Mouse (Mus musculus): ENCODE data around the gene Ttc9c. TPM values are rescaled to one million over a fixed set of nuclear protein-coding genes. Genes with fewer than 3 reads are reported as not detected.

The Ttc9c gene
- polyA plus RNA-seq, 1 experiment from 2014 or later: 57.2 TPM

- peaks cover 32% of the 10 kb centered on the region for H3K4me1 ChIP-seq
- no peaks in the 10 kb centered on the region for H3K27me3 ChIP-seq
- H3K9me3 ChIP-seq: no peaks in the 10 kb centered on the region
- H3K27ac ChIP-seq: peak overlapping the region; percentile 100
- peak overlapping the region; percentile 97 for H3K9ac ChIP-seq
- H3K36me3 ChIP-seq: peaks cover 35% of the 10 kb centered on the region
- WGBS: under 1% methylated on average over 7 of the region's 7 CpGs
- no peak for ATAC-seq (ENCODE audit: borderline replicate concordance, extremely low read depth, low FRiP score, low TSS enrichment)
- H3K4me2 ChIP-seq: peak overlapping the region; percentile 66
- peak overlapping the region; percentile 96 for H3K4me3 ChIP-seq
These were observed 2.0 kb upstream of the Ttc9c start for GRCm38 (mm10) chr19:8821146-8821545.

DNA sequence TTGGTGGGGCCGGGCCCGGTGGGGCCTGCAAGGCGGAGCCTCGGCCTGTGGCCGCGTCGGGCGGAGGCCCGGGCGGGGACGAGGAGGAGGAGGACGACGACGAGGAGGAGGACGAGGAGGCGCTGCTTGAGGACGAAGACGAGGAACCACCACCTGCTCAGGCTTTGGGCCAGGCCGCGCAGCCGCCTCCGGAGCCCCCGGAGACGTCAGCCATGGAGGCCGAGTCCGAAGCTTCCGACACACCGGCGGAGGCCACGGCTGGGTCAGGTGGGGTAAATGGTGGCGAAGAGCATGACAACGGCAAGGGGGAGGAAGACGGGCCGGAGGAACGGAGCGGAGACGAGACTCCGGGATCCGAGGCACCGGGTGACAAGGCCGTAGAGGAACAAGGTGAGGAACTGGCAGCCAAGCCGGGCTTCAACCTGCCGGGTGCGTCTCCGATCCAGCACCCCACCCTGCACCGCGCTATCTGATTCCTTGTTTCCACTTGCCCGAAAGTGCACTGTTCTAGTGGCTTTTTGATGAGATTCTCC lies 1.4 kb upstream of the Ttc9c start:
- Histone ChIP-seq H3K4me3 (peak overlapping the region; percentile 96), H3K9ac (peak overlapping the region; percentile 97), H3K27ac (peak overlapping the region; percentile 100), H3K4me2 (peak overlapping the region; percentile 66), H3K36me3 (peaks cover 34% of the 10 kb centered on the region), H3K27me3 (no peaks in the 10 kb centered on the region), H3K4me1 (peaks cover 37% of the 10 kb centered on the region), H3K9me3 (no peaks in the 10 kb centered on the region)
- no peak; the same call in 1 of the 2 replicates for ATAC-seq (ENCODE audit: borderline replicate concordance, extremely low read depth, low FRiP score, low TSS enrichment)
- under 1% methylated on average over 47 of the region's 48 CpGs for WGBS

DNA sequence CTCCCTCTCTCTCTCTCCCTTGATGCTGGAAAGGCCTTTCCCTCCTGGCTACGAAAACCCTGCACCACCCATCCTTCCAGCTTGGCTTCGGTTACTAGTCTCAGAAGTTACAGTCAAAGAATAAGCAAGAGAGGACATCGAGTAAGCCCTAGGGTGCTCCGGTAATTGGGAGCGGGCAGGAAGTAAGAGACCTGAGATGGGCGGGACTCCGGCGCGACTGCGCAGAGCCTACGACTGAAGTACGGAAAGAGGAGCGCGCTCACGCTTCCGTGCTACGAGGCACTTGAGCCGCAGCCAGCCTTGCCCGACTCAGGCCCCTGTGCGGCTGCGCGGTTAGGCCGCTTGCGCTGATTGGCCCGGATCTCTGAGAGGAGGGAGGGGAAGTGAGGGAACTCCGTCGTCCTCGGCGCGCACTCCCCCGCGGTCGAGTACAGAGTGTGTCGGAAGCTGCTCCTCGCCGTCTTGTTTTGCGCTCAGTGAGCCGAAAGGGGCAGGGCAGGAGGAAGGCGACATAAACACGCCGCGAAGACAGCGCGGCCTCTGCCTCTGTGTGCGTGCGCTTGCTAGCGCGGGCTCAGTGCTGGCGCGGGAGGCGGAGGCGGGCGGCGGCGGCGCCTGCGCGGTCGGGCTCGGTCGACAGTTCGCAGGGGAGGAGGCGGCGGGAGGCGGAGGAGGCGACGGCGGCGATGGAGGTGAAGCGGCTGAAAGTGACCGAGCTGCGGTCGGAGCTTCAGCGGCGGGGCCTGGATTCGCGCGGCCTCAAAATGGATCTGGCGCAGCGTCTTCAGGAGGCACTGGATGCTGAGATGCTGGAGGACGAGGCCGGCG lies 677 bp upstream of the Ttc9c start, which contains the start of gene Hnrnpul2:
Gene Hnrnpul2 (plus strand): TSS at position 415 of the 828 bp plus-strand sequence.
- H3K27ac ChIP-seq: peak within 1 kb of the TSS; percentile 100
- peak; percentile 96 for ATAC-seq (ENCODE audit: borderline replicate concordance, extremely low read depth, low FRiP score, low TSS enrichment)
- no peaks in the 10 kb centered on the region for H3K27me3 ChIP-seq
- H3K9me3 ChIP-seq: no peaks in the 10 kb centered on the region
- H3K4me3 ChIP-seq: peak within 1 kb of the TSS; percentile 96
- peak within 1 kb of the TSS; percentile 97 for H3K9ac ChIP-seq
- H3K36me3 ChIP-seq: peaks cover 32% of the 10 kb centered on the region
- under 1% methylated on average over 80 of the region's 83 CpGs for WGBS
- peaks cover 37% of the 10 kb centered on the region for H3K4me1 ChIP-seq
- H3K4me2 ChIP-seq: peak within 1 kb of the TSS; percentile 66

DNA sequence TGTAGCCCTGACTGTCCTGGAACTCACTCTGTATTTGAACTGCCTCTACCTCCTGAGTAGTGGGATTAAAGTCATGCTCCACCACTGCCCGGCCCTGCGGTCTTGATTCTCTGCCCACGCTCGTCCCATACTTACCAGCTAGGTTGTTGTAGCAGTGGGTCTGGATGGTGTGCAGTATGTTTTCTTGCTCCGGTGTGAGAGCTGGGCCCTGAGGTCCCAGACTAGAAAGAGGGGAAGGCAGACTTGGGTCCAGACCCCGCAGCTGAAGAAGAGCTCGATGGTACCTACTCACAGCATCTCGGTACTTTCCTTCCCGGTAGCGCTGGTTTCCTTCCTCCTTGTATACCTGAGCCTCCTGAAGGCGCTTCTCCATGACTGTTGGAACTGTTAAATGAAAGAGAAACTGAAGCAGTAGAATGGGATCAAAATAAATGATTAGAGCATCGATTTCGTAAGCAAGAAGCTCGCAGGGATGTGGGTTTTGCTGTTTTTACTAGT lies 783 bp downstream of the Ttc9c start:
- H3K27ac ChIP-seq: peak overlapping the region; percentile 100
- 14% methylated on average over 14 of the region's 14 CpGs for WGBS

DNA sequence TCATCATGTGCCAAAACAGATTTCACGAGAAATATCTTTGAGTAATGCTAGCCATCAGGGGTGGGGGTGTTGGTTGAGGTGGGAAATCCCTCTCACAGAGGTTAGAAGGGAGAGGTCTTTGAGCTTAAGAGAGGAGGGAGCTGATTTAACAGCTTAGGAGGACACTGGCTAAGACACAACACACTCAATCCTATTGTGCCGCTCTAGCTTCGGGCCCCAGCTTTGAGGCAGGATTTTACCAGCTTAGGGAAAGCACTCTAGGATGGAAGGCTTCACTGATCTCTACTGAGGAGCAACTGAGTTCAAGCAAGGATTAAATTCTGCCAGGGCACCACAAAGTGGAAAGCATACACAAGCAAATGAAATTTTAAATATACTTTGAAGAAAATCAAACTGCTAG lies 2.1 kb downstream of the Ttc9c start:
- Histone ChIP-seq H3K9ac (no peak overlapping the region), H3K9me3 (no peaks in the 10 kb centered on the region), H3K27ac (no peak overlapping the region), H3K27me3 (no peaks in the 10 kb centered on the region), H3K4me1 (peaks cover 25% of the 10 kb centered on the region), H3K4me3 (peak overlapping the region; percentile 9; the same call in 1 of the 2 replicates), H3K36me3 (peaks cover 37% of the 10 kb centered on the region), H3K4me2 (peak overlapping the region; percentile 66; the same call in 1 of the 2 replicates)
- no peak for ATAC-seq (ENCODE audit: borderline replicate concordance, extremely low read depth, low FRiP score, low TSS enrichment)
- WGBS: 68% methylated on average over 3 of the region's 3 CpGs

More for the DNA sequence above, 783 bp downstream of the Ttc9c start:
- no peaks in the 10 kb centered on the region for H3K9me3 ChIP-seq
- H3K36me3 ChIP-seq: peaks cover 31% of the 10 kb centered on the region
- peak overlapping the region; percentile 96 for H3K4me3 ChIP-seq
- H3K4me1 ChIP-seq: peaks cover 37% of the 10 kb centered on the region
- no peak for ATAC-seq (ENCODE audit: borderline replicate concordance, extremely low read depth, low FRiP score, low TSS enrichment)
- no peaks in the 10 kb centered on the region for H3K27me3 ChIP-seq
- H3K9ac ChIP-seq: peak overlapping the region; percentile 72
- H3K4me2 ChIP-seq: peak overlapping the region; percentile 66

DNA sequence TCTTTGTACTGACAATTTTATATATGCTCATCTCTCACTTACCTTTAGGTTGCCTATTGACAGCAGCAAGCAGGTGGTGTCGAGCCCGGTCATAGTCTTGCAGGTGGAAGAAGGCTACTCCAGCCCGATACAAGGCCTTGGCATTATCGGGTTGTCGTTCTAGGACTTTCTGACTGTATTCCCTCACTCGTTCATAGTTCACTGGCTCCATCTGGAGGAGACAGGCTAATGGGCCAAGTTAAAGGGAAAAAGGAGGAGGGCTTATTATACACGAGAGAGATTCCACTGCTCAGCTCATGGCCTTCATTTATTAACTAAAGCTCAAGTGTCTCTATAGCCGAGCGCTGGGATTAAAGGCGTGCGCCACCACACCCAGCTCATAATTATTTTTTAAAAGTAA lies 3.3 kb downstream of the Ttc9c start:
- WGBS: 69% methylated on average over 11 of the region's 11 CpGs
- no peak for ATAC-seq (ENCODE audit: borderline replicate concordance, extremely low read depth, low FRiP score, low TSS enrichment)
- no peak overlapping the region for H3K27ac ChIP-seq
- H3K27me3 ChIP-seq: no peaks in the 10 kb centered on the region
- no peak overlapping the region for H3K4me3 ChIP-seq
- peaks cover 22% of the 10 kb centered on the region for H3K4me1 ChIP-seq
- H3K9ac ChIP-seq: no peak overlapping the region
- no peaks in the 10 kb centered on the region for H3K9me3 ChIP-seq
- no peak overlapping the region for H3K4me2 ChIP-seq
- peaks cover 46% of the 10 kb centered on the region for H3K36me3 ChIP-seq

GRCm38 (mm10) chr19:8806810-8807209 lies 12.3 kb downstream of the Ttc9c start:
- no peak for ATAC-seq (ENCODE audit: borderline replicate concordance, extremely low read depth, low FRiP score, low TSS enrichment)
- Histone ChIP-seq H3K4me2 (no peak overlapping the region), H3K9me3 (no peaks in the 10 kb centered on the region), H3K4me1 (peaks cover 8% of the 10 kb centered on the region), H3K9ac (no peak overlapping the region), H3K27ac (no peak overlapping the region), H3K27me3 (no peaks in the 10 kb centered on the region), H3K36me3 (peaks cover 53% of the 10 kb centered on the region), H3K4me3 (no peak overlapping the region)
- 93% methylated on average over 5 of the region's 5 CpGs for WGBS

DNA sequence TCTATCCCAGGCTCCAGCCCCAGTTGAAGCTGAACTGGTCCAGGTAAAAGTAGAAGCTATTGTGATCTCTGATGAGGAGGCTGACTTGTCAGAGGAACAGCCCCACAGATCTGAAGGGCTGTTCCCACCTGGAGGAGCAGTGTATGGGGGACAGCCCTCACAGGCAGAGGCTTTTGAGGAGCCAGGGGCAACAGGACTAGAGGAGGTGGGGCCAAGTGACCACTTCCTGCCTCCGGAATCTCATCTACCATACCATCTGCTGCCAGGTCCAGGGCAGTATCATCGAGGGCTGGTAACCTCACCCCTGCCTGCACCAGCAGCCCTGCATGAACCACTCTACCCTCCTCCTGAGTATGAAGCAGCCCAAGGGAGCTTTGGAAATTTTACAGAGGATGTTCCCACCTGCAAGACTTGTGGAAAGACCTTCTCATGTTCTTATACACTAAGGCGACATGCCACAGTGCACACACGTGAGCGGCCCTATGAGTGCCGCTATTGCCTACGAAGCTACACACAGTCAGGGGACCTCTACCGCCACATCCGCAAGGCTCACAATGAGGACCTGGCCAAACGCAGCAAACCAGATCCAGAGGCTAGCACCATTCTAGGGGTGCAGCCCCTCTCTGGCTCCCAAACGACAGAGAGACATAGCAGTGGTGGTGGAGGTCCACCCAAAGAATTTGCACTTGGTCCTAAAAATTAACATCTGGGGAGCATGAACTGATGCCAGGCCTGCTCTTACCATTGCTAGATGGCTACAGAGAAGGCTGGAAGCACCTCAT lies 15.1 kb downstream of the Ttc9c start:
- Histone ChIP-seq H3K27me3 (no peaks in the 10 kb centered on the region), H3K4me2 (no peak overlapping the region), H3K4me1 (peaks cover 11% of the 10 kb centered on the region), H3K9ac (no peak overlapping the region), H3K36me3 (peaks cover 33% of the 10 kb centered on the region), H3K9me3 (no peaks in the 10 kb centered on the region), H3K4me3 (no peak overlapping the region), H3K27ac (no peak overlapping the region)
- ATAC-seq (ENCODE audit: borderline replicate concordance, extremely low read depth, low FRiP score, low TSS enrichment): no peak
- WGBS: 89% methylated on average over 11 of the region's 11 CpGs

GRCm38 (mm10) chr19:8803204-8803780 lies 15.8 kb downstream of the Ttc9c start:
- ATAC-seq (ENCODE audit: borderline replicate concordance, extremely low read depth, low FRiP score, low TSS enrichment): no peak
- Histone ChIP-seq H3K27ac (peak overlapping the region; percentile 92), H3K27me3 (no peaks in the 10 kb centered on the region), H3K9ac (0 out of 2 replicates have a peak overlapping the region, but pooled peaks have one; percentile 24), H3K36me3 (peaks cover 31% of the 10 kb centered on the region), H3K4me1 (peaks cover 17% of the 10 kb centered on the region), H3K4me3 (peak overlapping the region; percentile 72), H3K4me2 (peak overlapping the region; percentile 87), H3K9me3 (no peaks in the 10 kb centered on the region)
- 88% methylated on average over 9 of the region's 9 CpGs for WGBS

DNA sequence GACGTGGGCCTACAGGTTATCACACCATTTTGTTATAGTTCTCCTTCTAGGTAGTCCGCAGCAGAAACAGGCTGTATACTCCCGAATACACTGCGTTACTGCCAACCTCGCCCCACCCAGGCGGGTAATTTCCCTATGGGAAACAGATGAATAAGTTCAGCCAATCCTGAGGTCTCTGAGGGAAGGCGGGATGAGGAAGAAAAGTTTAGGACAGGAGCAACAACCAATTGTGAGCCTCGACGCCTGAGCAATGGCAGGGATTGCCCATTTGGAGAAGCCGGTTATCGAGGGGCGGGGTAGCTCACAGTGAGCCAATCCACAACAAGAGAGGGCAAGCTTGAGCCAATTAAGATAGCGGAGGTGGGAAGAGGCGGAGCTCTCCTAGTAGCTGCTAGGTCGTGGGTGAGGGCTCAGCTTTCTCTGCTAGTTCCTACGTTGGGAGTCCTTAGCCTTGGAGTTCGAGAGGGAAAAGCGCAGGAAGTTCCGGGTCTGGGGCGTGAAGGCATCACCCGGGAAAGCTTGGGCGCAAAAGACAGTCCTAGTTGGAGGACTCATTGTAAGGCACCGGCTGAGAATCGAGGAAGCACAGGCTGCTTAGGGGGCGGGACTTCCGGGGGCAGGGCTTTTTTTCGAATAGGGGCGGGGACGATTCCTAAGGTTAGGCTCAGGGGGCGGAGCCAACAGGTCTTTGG lies 16.9 kb downstream of the Ttc9c start, which contains the start of gene Zbtb3:
Gene Zbtb3 (plus strand): TSS at position 426 of the 692 bp plus-strand sequence.
- Histone ChIP-seq H3K36me3 (peaks cover 22% of the 10 kb centered on the region; the same call in 1 of the 2 replicates), H3K4me1 (peaks cover 22% of the 10 kb centered on the region), H3K27me3 (no peaks in the 10 kb centered on the region), H3K4me3 (peak within 1 kb of the TSS; percentile 72), H3K9me3 (no peaks in the 10 kb centered on the region), H3K27ac (peak within 1 kb of the TSS; percentile 92), H3K4me2 (peak within 1 kb of the TSS; percentile 87), H3K9ac (peak within 1 kb of the TSS; percentile 60)
- peak; percentile 97 for ATAC-seq (ENCODE audit: borderline replicate concordance, extremely low read depth, low FRiP score, low TSS enrichment)
- WGBS: under 1% methylated on average over 30 of the region's 30 CpGs

DNA sequence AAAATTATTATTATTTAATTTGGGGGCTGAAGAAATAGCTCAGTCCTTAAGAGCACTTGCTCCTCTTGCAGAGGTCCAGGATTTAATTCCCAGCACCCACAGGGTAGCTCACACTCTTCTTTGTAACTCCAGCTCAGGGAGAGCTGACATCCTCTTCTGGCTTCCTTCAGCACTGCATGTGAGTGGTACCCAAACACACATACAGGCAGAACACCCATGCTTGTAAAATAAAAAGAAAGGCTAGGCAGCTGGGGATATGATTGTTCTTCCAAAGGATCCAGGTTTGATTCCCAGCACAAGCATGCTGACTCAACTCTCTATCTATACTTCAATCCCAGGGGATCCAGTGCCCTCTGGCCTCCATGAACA lies 20.2 kb downstream of the Ttc9c start:
- Histone ChIP-seq H3K4me2 (peak overlapping the region; percentile 85), H3K9me3 (no peaks in the 10 kb centered on the region), H3K36me3 (peaks cover 17% of the 10 kb centered on the region), H3K9ac (no peak overlapping the region), H3K27me3 (no peaks in the 10 kb centered on the region), H3K27ac (0 out of 2 replicates have a peak overlapping the region, but pooled peaks have one; percentile 21), H3K4me1 (peaks cover 25% of the 10 kb centered on the region), H3K4me3 (peak overlapping the region; percentile 80)
- no peak for ATAC-seq (ENCODE audit: borderline replicate concordance, extremely low read depth, low FRiP score, low TSS enrichment)

All from lung, embryonic 15.5 days (tissue).